Mouse (Mus musculus) T-cell, adult 2 months (primary cell): ENCODE measurements around the gene Tuba1c.

Source experiments
- DNase-seq: peaks from one replicate; pipeline ENCODE4 v3.0.0; 2022; ENCODE audit warnings: low spot score

The Tuba1c gene

GRCm38 (mm10) chr15:99029619-99030584 lies at the start of gene Tuba1c:
Gene Tuba1c (plus strand): TSS chr15:99029891.
- DNase-seq = peak; percentile 92

- no peak for DNase-seq
These were observed 49.6 kb upstream of the Tuba1c start for GRCm38 (mm10) chr15:98980012-98980614.

GRCm38 (mm10) chr15:98982100-98982499 lies 47.6 kb upstream of the Tuba1c start:
- DNase-seq = no peak

- no peak for DNase-seq
These were observed 46.1 kb upstream of the Tuba1c start for GRCm38 (mm10) chr15:98983431-98984081.

GRCm38 (mm10) chr15:98984681-98985080 lies 45.0 kb upstream of the Tuba1c start:
- DNase-seq = no peak

- DNase-seq = peak; percentile 79
These were observed 44.3 kb upstream of the Tuba1c start for GRCm38 (mm10) chr15:98985240-98985981.

- no peak for DNase-seq
These were observed 43.5 kb upstream of the Tuba1c start for GRCm38 (mm10) chr15:98985982-98986715.

- DNase-seq = no peak
These were observed 42.5 kb upstream of the Tuba1c start for GRCm38 (mm10) chr15:98987077-98987630.

GRCm38 (mm10) chr15:98987661-98988181 lies 42.0 kb upstream of the Tuba1c start:
- DNase-seq = no peak

GRCm38 (mm10) chr15:98988787-98989186 lies 40.9 kb upstream of the Tuba1c start:
- DNase-seq = no peak

GRCm38 (mm10) chr15:98989701-98990430 lies 39.8 kb upstream of the Tuba1c start:
- DNase-seq = no peak

- no peak for DNase-seq
These were observed 38.8 kb upstream of the Tuba1c start for GRCm38 (mm10) chr15:98990669-98991539.

- no peak for DNase-seq
These were observed 38.1 kb upstream of the Tuba1c start for GRCm38 (mm10) chr15:98991540-98992050.

GRCm38 (mm10) chr15:98992086-98992912 lies 37.4 kb upstream of the Tuba1c start:
- peak; percentile 71 for DNase-seq

- DNase-seq = peak; percentile 83
These were observed 36.4 kb upstream of the Tuba1c start for GRCm38 (mm10) chr15:98993093-98993793.

GRCm38 (mm10) chr15:98993865-98994264 lies 35.8 kb upstream of the Tuba1c start:
- peak; percentile 88 for DNase-seq

- DNase-seq = no peak
These were observed 34.7 kb upstream of the Tuba1c start for GRCm38 (mm10) chr15:98994957-98995520.
